14 mouse cellular contexts compared by ENCODE assay signal in the genomic region with DNA sequence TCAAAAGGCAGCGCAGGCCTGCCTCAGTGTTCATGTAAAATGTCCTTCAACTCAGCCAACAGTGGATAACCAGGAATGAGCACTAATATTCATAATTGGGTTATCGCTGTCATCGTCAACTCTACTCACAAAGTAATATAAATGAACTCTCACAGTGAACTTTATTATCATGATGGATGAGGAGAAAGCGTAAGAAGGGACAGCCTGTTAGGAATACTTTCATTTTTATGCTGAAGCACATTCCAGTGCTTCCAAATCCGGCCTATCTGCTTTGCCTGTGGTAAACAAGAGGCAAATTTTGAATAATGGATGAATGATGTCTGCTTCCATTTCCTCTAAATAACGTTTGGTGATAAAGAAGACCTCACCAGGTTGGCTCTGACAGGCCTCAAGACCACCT.
"Had no signal": no experiment of that assay in that cellular context is flagged by ENCODE, and none has a peak within 500 bp of the region (broad histone marks: within the 10 kb centered on the region; RNA-seq: fewer than 3 reads in every experiment).

No protein-coding gene starts in this region.

- H3K9ac ChIP-seq: liver, embryonic 13.5 days; liver, embryonic 15.5 days; liver, postnatal 0 days; midbrain, embryonic 13.5 days; midbrain, embryonic 15.5 days; neural tube, embryonic 12.5 days; stomach, embryonic 15.5 days had no signal

- H3K9me3 ChIP-seq: liver, embryonic 13.5 days; liver, embryonic 15.5 days; megakaryocyte, embryonic 14.5 days; midbrain, embryonic 13.5 days; midbrain, embryonic 15.5 days; neural tube, embryonic 12.5 days; stomach, embryonic 15.5 days had no signal

- H3K4me2 ChIP-seq: liver, embryonic 13.5 days; liver, embryonic 15.5 days; midbrain, embryonic 11.5 days; midbrain, embryonic 13.5 days; midbrain, embryonic 15.5 days; neural tube, embryonic 12.5 days; stomach, embryonic 15.5 days had no signal

- DNase-seq: liver, embryonic 13.5 days; liver, postnatal 0 days; thymus, adult 2 months; thymus, postnatal 25 days; thymus, postnatal 4 days had no signal

- H3K4me3 ChIP-seq: liver, embryonic 13.5 days; liver, embryonic 15.5 days; megakaryocyte, embryonic 14.5 days; midbrain, embryonic 13.5 days; midbrain, embryonic 15.5 days; neural tube, embryonic 12.5 days; stomach, embryonic 15.5 days had no signal

- H3K36me3 ChIP-seq: liver, embryonic 13.5 days; liver, embryonic 15.5 days; midbrain, embryonic 13.5 days; midbrain, embryonic 15.5 days; neural tube, embryonic 12.5 days; stomach, embryonic 15.5 days had no signal

- H3K4me1 ChIP-seq: liver, embryonic 13.5 days; liver, embryonic 15.5 days had no signal

- H3K27ac ChIP-seq: liver, embryonic 13.5 days; liver, embryonic 15.5 days; macrophage; midbrain, embryonic 13.5 days; midbrain, embryonic 15.5 days; neural tube, embryonic 12.5 days; stomach, embryonic 15.5 days; stomach, postnatal 0 days had no signal

- ATAC-seq: liver, postnatal 0 days; midbrain, embryonic 13.5 days; midbrain, embryonic 15.5 days had no signal

- H3K27me3 ChIP-seq: liver, embryonic 13.5 days; liver, embryonic 15.5 days; megakaryocyte, embryonic 14.5 days; neural tube, embryonic 12.5 days; stomach, embryonic 15.5 days had no signal
